In the genomic region with DNA sequence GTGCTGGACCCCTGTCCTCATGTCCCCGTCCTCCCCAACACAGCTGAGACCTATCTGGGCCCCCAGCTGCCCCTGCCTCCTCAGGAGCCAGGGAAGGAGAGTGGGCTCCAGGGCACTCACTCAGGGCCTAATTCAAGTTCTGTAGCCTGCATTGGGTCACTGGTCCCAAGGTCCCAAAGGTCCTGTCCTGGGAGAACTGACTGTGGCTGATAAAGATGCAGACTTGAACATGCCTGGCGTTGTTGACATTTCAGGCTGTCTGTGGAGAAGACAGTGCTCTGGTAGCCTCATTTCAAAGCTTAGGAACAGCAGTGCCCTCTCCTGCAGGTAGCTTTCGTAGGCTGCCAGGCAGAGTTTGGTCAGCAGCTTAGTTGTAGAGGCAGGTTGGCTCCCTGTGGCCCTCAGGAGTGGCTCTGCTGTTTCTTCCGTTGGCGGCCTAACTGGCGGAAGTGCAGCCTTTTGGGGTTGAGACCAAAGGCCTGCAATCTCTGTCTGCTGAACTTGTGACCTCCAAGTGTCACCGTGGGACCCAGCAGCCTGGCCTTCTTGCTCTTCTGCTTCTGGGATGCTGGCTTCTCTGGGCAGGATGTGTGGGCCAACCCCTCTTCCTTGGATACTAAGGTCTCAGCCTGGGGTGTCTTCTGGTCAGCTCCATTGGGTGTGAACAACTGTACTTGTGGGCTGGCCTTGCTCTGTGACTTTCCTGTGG, we compare ENCODE assay signal across 20 mouse cellular contexts. TPM values are rescaled to one million over a fixed set of nuclear protein-coding genes. Genes with fewer than 3 reads are reported as not detected.
DNase-seq lines count a peak whose midpoint lies in the region; ATAC-seq and TF ChIP-seq lines count a peak whose summit lies in the region.
"Had no signal": no experiment of that assay in that cellular context is flagged by ENCODE, and none has a peak within 500 bp of the region (broad histone marks: within the 10 kb centered on the region; RNA-seq: fewer than 3 reads in every experiment).

No protein-coding gene starts in this region.

- peak overlapping the region; percentile 50 for H3K27ac ChIP-seq in heart, embryonic 13.5 days (replicated peaks)
- no peak overlapping the region; the same call in 1 of the 2 replicates for H3K27ac ChIP-seq in heart, adult 2 months
- peak overlapping the region; percentile 46 for H3K27ac ChIP-seq in liver, embryonic 16.5 days (ENCODE audit: low read length)
- H3K27ac ChIP-seq: hindbrain, embryonic 10.5 days; hindbrain, postnatal 0 days; layer of hippocampus, adult 2 months; stomach, postnatal 0 days had no signal

- no peak for TF ChIP-seq POLR2A in heart, adult 2 months (IDR thresholded peaks at IDR 0.05; ENCODE audit: insufficient read depth, low read depth, low read length)
- TF ChIP-seq POLR2A in lung, adult 2 months (IDR thresholded peaks at IDR 0.05; ENCODE audit: borderline replicate concordance, extremely low read depth, low read depth, low read length): no peak
- TF ChIP-seq POLR2A in myocyte (IDR thresholded peaks at IDR 0.05; ENCODE audit: insufficient read length, low read depth): no peak

- no peak for ATAC-seq in heart, embryonic 13.5 days (ENCODE audit: extremely low read depth, insufficient number of reproducible peaks, low FRiP score, low TSS enrichment)
- no peak for ATAC-seq in liver, embryonic 16.5 days (ENCODE audit: low read depth)
- ATAC-seq: forebrain, embryonic 14.5 days; hindbrain, postnatal 0 days had no signal

- H3K4me3 ChIP-seq in heart, embryonic 13.5 days: no peak overlapping the region
- H3K4me3 ChIP-seq in heart, adult 2 months: no peak overlapping the region
- no peak overlapping the region for H3K4me3 ChIP-seq in lung, adult 2 months (replicated peaks; ENCODE audit: extremely low read depth, low read depth, low read length)
- no peak overlapping the region for H3K4me3 ChIP-seq in liver, embryonic 16.5 days (ENCODE audit: low read depth, low read length)
- no peak overlapping the region for H3K4me3 ChIP-seq in myocyte
- H3K4me3 ChIP-seq: hindbrain, embryonic 10.5 days; layer of hippocampus, adult 2 months had no signal

- no peak for TF ChIP-seq EP300 in heart, adult 2 months (IDR thresholded peaks at IDR 0.05; ENCODE audit: insufficient read depth, low read depth, low read length)

- no peak overlapping the region; the same call in 1 of the 2 replicates for H3K9ac ChIP-seq in heart, embryonic 13.5 days
- no peak overlapping the region for H3K9ac ChIP-seq in heart, adult 2 months (ENCODE audit: low read depth, low read length)
- H3K9ac ChIP-seq in liver, embryonic 16.5 days (ENCODE audit: low read depth, low read length): no peak overlapping the region

- H3ac ChIP-seq in myocyte (ENCODE audit: control insufficient read depth, insufficient read length): no peak overlapping the region

- intact Hi-C loops in heart, adult 2 months (cut with DNase I): no loop called here

- no peaks in the 10 kb centered on the region for H3K27me3 ChIP-seq in heart, embryonic 13.5 days (replicated peaks)
- H3K27me3 ChIP-seq in heart, adult 2 months (ENCODE audit: control insufficient read depth, insufficient read depth, low read length): no peaks in the 10 kb centered on the region
- H3K27me3 ChIP-seq in liver, embryonic 16.5 days (ENCODE audit: control insufficient read depth, insufficient read depth, low read depth, low read length): no peaks in the 10 kb centered on the region
- no peaks in the 10 kb centered on the region for H3K27me3 ChIP-seq in myocyte (ENCODE audit: control insufficient read depth, insufficient read depth, insufficient read length)

- TF ChIP-seq CTCF in heart, adult 2 months (IDR thresholded peaks at IDR 0.05): no peak
- no peak for TF ChIP-seq CTCF in lung, adult 2 months (IDR thresholded peaks at IDR 0.05; ENCODE audit: insufficient read depth, low read length)

- peaks cover 23% of the 10 kb centered on the region for H3K4me1 ChIP-seq in heart, embryonic 13.5 days
- H3K4me1 ChIP-seq in heart, adult 2 months (ENCODE audit: control insufficient read depth, insufficient read depth, low read length): peaks cover 2% of the 10 kb centered on the region; the same call in 1 of the 2 replicates
- no peaks in the 10 kb centered on the region for H3K4me1 ChIP-seq in lung, adult 2 months (ENCODE audit: control insufficient read depth, insufficient read depth, low read length)
- peaks cover 23% of the 10 kb centered on the region for H3K4me1 ChIP-seq in liver, embryonic 16.5 days (ENCODE audit: control insufficient read depth, low read depth, low read length)
- H3K4me1 ChIP-seq: hindbrain, embryonic 10.5 days had no signal

- H3K9me3 ChIP-seq in heart, embryonic 13.5 days: no peaks in the 10 kb centered on the region
- no peaks in the 10 kb centered on the region for H3K9me3 ChIP-seq in liver, embryonic 16.5 days (replicated peaks; ENCODE audit: control insufficient read depth, low read length)
- H3K9me3 ChIP-seq: hindbrain, embryonic 10.5 days had no signal

- H3K36me3 ChIP-seq in heart, embryonic 13.5 days: peaks cover 100% of the 10 kb centered on the region
- H3K36me3 ChIP-seq in heart, adult 2 months (ENCODE audit: control insufficient read depth, insufficient read depth, low read length): no peaks in the 10 kb centered on the region; the same call in 1 of the 2 replicates
- H3K36me3 ChIP-seq in liver, embryonic 16.5 days (ENCODE audit: control insufficient read depth, insufficient read depth): peaks cover 95% of the 10 kb centered on the region
- peaks cover 27% of the 10 kb centered on the region for H3K36me3 ChIP-seq in myocyte (ENCODE audit: control insufficient read depth, insufficient read depth)

- no peak overlapping the region for H3K4me2 ChIP-seq in heart, embryonic 13.5 days
- H3K4me2 ChIP-seq in liver, embryonic 16.5 days (ENCODE audit: low read depth, low read length): no peak overlapping the region
- H3K4me2 ChIP-seq in myocyte (ENCODE audit: low read depth): no peak overlapping the region
- H3K4me2 ChIP-seq: midbrain, embryonic 11.5 days had no signal

- 62% methylated on average over 7 of the region's 7 CpGs for WGBS in heart, embryonic 13.5 days
- WGBS in heart, adult 2 months: 60% methylated on average over 7 of the region's 7 CpGs
- WGBS in lung, adult 2 months: 69% methylated on average over 7 of the region's 7 CpGs
- WGBS in liver, embryonic 16.5 days (ENCODE audit: insufficient replicate concordance): 74% methylated on average over 7 of the region's 7 CpGs

- DNase-seq in heart, adult 2 months: no peak
- peak; percentile 30 to 47 for DNase-seq in lung, adult 18-20 months
- no peak for DNase-seq in lung, adult 2 months
- DNase-seq in urinary bladder, postnatal 36 days (ENCODE audit: low spot score in 2 of 2): no peak
- DNase-seq: adrenal gland, adult 8-10 months; cerebellum, adult 9-10 months; gastrocnemius, postnatal 36 days; kidney, adult 18-20 months; kidney, postnatal 14 days; right cerebral cortex, postnatal 4 days; thymus, postnatal 14 days had no signal

- H3K79me2 ChIP-seq in heart, adult 2 months (replicated peaks; ENCODE audit: control insufficient read depth, insufficient read depth, low read length): no peaks in the 10 kb centered on the region; the same call in 1 of the 2 replicates
- H3K79me2 ChIP-seq in myocyte (ENCODE audit: control insufficient read depth, insufficient read depth): no peaks in the 10 kb centered on the region

TF ChIP-seq in myocyte, 11 proteins besides CTCF, POLR2A, EP300 and RAD21:
- TF ChIP-seq MAX (IDR thresholded peaks at IDR 0.05; ENCODE audit: low read depth) (no peak), POLR2AphosphoS2 (IDR thresholded peaks at IDR 0.05; ENCODE audit: insufficient read length, low read depth) (peak; percentile 33)

RNA-seq across cellular contexts. Expression of gene Atg4d, which starts 8.6 kb away (rescaled TPM):
- 41.6 and 51.4 TPM in 2 replicates for polyA plus RNA-seq in heart, embryonic 13.5 days (2015; fragmentation: Nextera tagmentation; extraction: Ambion mirVana)
- 100 to 1,000 TPM in 1 of 2 experiments, 10 to 100 TPM in 1; 88.7 to 100 TPM for total RNA-seq in heart, adult 2 months (2021)
- polyA plus RNA-seq in heart, adult 2 months (2012; rRNA removed): 60.8 and 72.6 TPM in 2 replicates
- polyA plus RNA-seq in lung, adult 2 months (2012; rRNA removed): 31.9 and 36.8 TPM in 2 replicates
- polyA plus RNA-seq in liver, embryonic 16.5 days (2015; fragmentation: Nextera tagmentation; extraction: Ambion mirVana): 90.4 and 95.3 TPM in 2 replicates
- 39.8 TPM for polyA plus RNA-seq in myocyte (2012; fragmentation: generic; extraction: Trizol)

RNA-seq across cellular contexts. Expression of gene Kri1, which starts 14.1 kb away (rescaled TPM):
- polyA plus RNA-seq in heart, embryonic 13.5 days (2015; fragmentation: Nextera tagmentation; extraction: Ambion mirVana): 12.7 and 13.2 TPM in 2 replicates
- total RNA-seq in heart, adult 2 months (2021): 10 to 100 TPM; 16.3 to 16.8 TPM
- polyA plus RNA-seq in heart, adult 2 months (2012; rRNA removed): 10.5 and 12.8 TPM in 2 replicates
- 16.9 and 21.5 TPM in 2 replicates for polyA plus RNA-seq in lung, adult 2 months (2012; rRNA removed)
- 5.5 and 8.1 TPM in 2 replicates for polyA plus RNA-seq in liver, embryonic 16.5 days (2015; fragmentation: Nextera tagmentation; extraction: Ambion mirVana)
- 31.4 TPM for polyA plus RNA-seq in myocyte (2012; fragmentation: generic; extraction: Trizol)

RNA-seq across cellular contexts. Expression of gene Cdkn2d, which starts 17.5 kb away (rescaled TPM):
- 80.4 and 101 TPM in 2 replicates for polyA plus RNA-seq in heart, embryonic 13.5 days (2015; fragmentation: Nextera tagmentation; extraction: Ambion mirVana)
- total RNA-seq in heart, adult 2 months (2021): 10 to 100 TPM; 11.3 to 15.0 TPM
- 25.0 and 32.9 TPM in 2 replicates for polyA plus RNA-seq in heart, adult 2 months (2012; rRNA removed)
- 33.5 and 34.7 TPM in 2 replicates for polyA plus RNA-seq in lung, adult 2 months (2012; rRNA removed)
- polyA plus RNA-seq in liver, embryonic 16.5 days (2015; fragmentation: Nextera tagmentation; extraction: Ambion mirVana): 120 and 128 TPM in 2 replicates
- polyA plus RNA-seq in myocyte (2012; fragmentation: generic; extraction: Trizol): 53.2 TPM

RNA-seq across cellular contexts. Expression of gene S1pr5, which starts 25.4 kb away (rescaled TPM):
- polyA plus RNA-seq in heart, embryonic 13.5 days (2015; fragmentation: Nextera tagmentation; extraction: Ambion mirVana): 0.07 and 0.11 TPM in 2 replicates
- 1 to 10 TPM; 1.2 to 1.3 TPM for total RNA-seq in heart, adult 2 months (2021)
- polyA plus RNA-seq in heart, adult 2 months (2012; rRNA removed): 0.73 and 1.5 TPM in 2 replicates
- polyA plus RNA-seq in lung, adult 2 months (2012; rRNA removed): 9.7 and 11.3 TPM in 2 replicates
- 0.13 and 0.14 TPM in 2 replicates for polyA plus RNA-seq in liver, embryonic 16.5 days (2015; fragmentation: Nextera tagmentation; extraction: Ambion mirVana)
- polyA plus RNA-seq in myocyte (2012; fragmentation: generic; extraction: Trizol): 0.22 TPM

RNA-seq across cellular contexts. Expression of gene Keap1, which starts 34.5 kb away (rescaled TPM):
- polyA plus RNA-seq in heart, embryonic 13.5 days (2015; fragmentation: Nextera tagmentation; extraction: Ambion mirVana): 51.1 and 52.7 TPM in 2 replicates
- 10 to 100 TPM; 37.6 to 47.2 TPM for total RNA-seq in heart, adult 2 months (2021)
- 40.4 and 46.0 TPM in 2 replicates for polyA plus RNA-seq in heart, adult 2 months (2012; rRNA removed)
- polyA plus RNA-seq in lung, adult 2 months (2012; rRNA removed): 81.2 and 88.3 TPM in 2 replicates
- 26.2 and 27.7 TPM in 2 replicates for polyA plus RNA-seq in liver, embryonic 16.5 days (2015; fragmentation: Nextera tagmentation; extraction: Ambion mirVana)
- 34.1 TPM for polyA plus RNA-seq in myocyte (2012; fragmentation: generic; extraction: Trizol)

Comparison
In these comparisons a context has a peak if more than half of its experiments do, and no peak if none do; other contexts are left out.
1. DNase-seq: peak in lung, adult 18-20 months (2 of 2); none in heart, adult 2 months (0 of 2), lung, adult 2 months (single experiment) and urinary bladder, postnatal 36 days (0 of 2).